ENCODE assay signal across 13 mouse cellular contexts in genomic region chr1:150407285-150407684, GRCm38 (mm10). TPM values are rescaled to one million over a fixed set of nuclear protein-coding genes. Genes with fewer than 3 reads are reported as not detected.
"Had no signal": no experiment of that assay in that cellular context is flagged by ENCODE, and none has a peak within 500 bp of the region (broad histone marks: within the 10 kb centered on the region; RNA-seq: fewer than 3 reads in every experiment).

No protein-coding gene starts in this region.

- ATAC-seq: liver, postnatal 0 days; lung, postnatal 0 days; midbrain, embryonic 15.5 days had no signal

- DNase-seq: kidney, postnatal 14 days; kidney, postnatal 4 days; left cerebral cortex, postnatal 4 days; liver, postnatal 0 days; lung, embryonic 14.5 days; right cerebral cortex, adult 18-20 months; right cerebral cortex, postnatal 14 days; right cerebral cortex, postnatal 4 days; thymus, adult 18-20 months; thymus, postnatal 36 days had no signal

RNA-seq across cellular contexts. Expression of gene Prg4, which starts 58.7 kb away (rescaled TPM):
- polyA plus RNA-seq: macrophage had no signal
